Mouse (Mus musculus) limb, embryonic 12.5 days (tissue): ENCODE measurements around the gene Stard13. TPM values are rescaled to one million over a fixed set of nuclear protein-coding genes. Genes with fewer than 3 reads are reported as not detected.

ENCODE experiments used
- ATAC-seq: fragments of 200-750 bp; cut with Nextera tagmentation; 2 replicates; pipeline ENCODE4 v1.8.0; 2017; ENCODE audit warnings: low read depth, moderate TSS enrichment; ENCODE audit not compliant: insufficient number of reproducible peaks, insufficient read depth, low FRiP score, low TSS enrichment
- H3K27ac ChIP-seq: fragments of 300-500 bp; sonication (generic); 2 replicates; pipeline ENCODE4 v1.5.1; 2016; ENCODE audit warnings: mild to moderate bottlenecking, moderate library complexity
- H3K27me3 ChIP-seq: fragments of 300-500 bp; sonication (generic); 2 replicates; pipeline ENCODE4 v1.6.1; 2016; ENCODE audit warnings: mild to moderate bottlenecking, moderate library complexity
- H3K36me3 ChIP-seq: fragments of 300-500 bp; sonication (generic); 2 replicates; pipeline ENCODE4 v1.6.1; 2016; ENCODE audit warnings: mild to moderate bottlenecking, moderate library complexity
- H3K4me1 ChIP-seq: fragments of 300-500 bp; sonication (generic); replicated peaks from 2 replicates; pipeline ENCODE4 v1.6.1; 2016
- H3K4me2 ChIP-seq: fragments of 300-500 bp; sonication (generic); 2 replicates; pipeline ENCODE4 v1.6.1; 2016; ENCODE audit warnings: mild to moderate bottlenecking, moderate library complexity
- H3K4me3 ChIP-seq: fragments of 300-500 bp; sonication (generic); replicated peaks from 2 replicates; pipeline ENCODE4 v1.5.1; 2016; ENCODE audit warnings: mild to moderate bottlenecking
- H3K9ac ChIP-seq: fragments of 300-500 bp; sonication (generic); replicated peaks from 2 replicates; pipeline ENCODE4 v1.6.1; 2016; ENCODE audit warnings: mild to moderate bottlenecking, moderate library complexity
- H3K9me3 ChIP-seq: fragments of 300-500 bp; sonication (generic); 2 replicates; pipeline ENCODE4 v1.6.1; 2016; ENCODE audit warnings: mild to moderate bottlenecking, moderate library complexity
- WGBS: fragments of 180-500 bp; shearing (Covaris S2); methylation state at CpG from one replicate; pipeline ENCODE4 v1.1.7; 2016; 5-methylcytosine and 5-hydroxymethylcytosine counted together
- polyA plus RNA-seq: library from polyadenylated mRNA; unstranded; fragments of >200 nt; fragmentation: Nextera tagmentation; extraction: Ambion mirVana; gene quantifications from 2 replicates; pipeline ENCODE4 v1.2.1, GENCODE M21; 2016

The Stard13 gene
- polyA plus RNA-seq, 1 experiment from 2014 or later, result 7.9 TPM

DNA sequence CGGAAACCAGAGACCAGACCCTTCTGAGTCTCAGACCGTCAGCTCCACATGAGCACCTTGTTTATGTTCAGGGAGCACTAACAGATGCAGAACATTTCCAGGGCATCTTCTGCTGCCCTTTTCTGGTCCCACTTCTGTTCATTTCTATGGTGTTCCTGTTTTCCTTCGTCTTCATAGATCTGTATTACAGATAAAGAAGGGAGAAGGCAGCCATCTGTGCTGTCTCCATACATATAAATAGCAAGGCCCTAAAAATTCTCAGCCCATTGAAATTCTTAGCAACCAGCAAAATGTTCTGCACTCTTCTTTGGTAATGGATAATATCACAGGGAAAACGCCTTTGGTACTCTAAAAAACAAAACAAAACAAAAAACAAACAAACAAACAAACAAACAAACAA is 96.3 kb downstream of the Stard13 start:
- Histone ChIP-seq H3K9ac (no peak overlapping the region), H3K27ac (peak overlapping the region; percentile 69), H3K27me3 (no peaks in the 10 kb centered on the region), H3K36me3 (no peaks in the 10 kb centered on the region), H3K4me1 (peaks cover 29% of the 10 kb centered on the region), H3K9me3 (0 out of 2 replicates have a peak, but pooled peaks cover 7% of the 10 kb centered on the region), H3K4me2 (no peak overlapping the region), H3K4me3 (no peak overlapping the region)
- WGBS, result 54% methylated on average over 4 of the region's 4 CpGs
- ATAC-seq, result no peak

DNA sequence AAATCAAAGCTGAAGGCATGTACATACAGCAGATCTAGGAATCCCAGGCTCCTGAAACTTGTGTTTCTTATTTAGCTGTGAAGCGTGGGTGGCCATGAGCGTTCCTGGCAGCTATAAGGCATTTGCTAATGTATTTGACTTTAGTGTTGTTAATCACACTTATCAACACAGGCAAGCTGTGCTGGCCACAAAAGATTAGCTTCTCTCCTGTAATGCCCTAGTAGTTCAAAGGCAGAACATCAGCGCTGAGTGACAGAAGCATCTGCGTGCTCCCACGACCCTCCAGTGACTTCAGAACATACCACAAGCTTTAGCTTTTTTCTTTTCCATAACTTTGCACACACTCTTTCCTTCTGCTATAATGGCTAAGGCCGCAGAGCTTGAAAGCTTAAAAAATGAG is 97.7 kb downstream of the Stard13 start:
- 42% methylated on average over 6 of the region's 6 CpGs for WGBS
- H3K27me3 ChIP-seq, result no peaks in the 10 kb centered on the region
- no peak overlapping the region for H3K9ac ChIP-seq
- 0 out of 2 replicates have a peak, but pooled peaks cover 7% of the 10 kb centered on the region for H3K9me3 ChIP-seq
- H3K27ac ChIP-seq, result peak overlapping the region; percentile 69
- no peak overlapping the region for H3K4me3 ChIP-seq
- no peaks in the 10 kb centered on the region for H3K36me3 ChIP-seq
- peak; percentile 50; the same call in 1 of the 2 replicates for ATAC-seq
- peaks cover 21% of the 10 kb centered on the region for H3K4me1 ChIP-seq
- H3K4me2 ChIP-seq, result no peak overlapping the region

DNA sequence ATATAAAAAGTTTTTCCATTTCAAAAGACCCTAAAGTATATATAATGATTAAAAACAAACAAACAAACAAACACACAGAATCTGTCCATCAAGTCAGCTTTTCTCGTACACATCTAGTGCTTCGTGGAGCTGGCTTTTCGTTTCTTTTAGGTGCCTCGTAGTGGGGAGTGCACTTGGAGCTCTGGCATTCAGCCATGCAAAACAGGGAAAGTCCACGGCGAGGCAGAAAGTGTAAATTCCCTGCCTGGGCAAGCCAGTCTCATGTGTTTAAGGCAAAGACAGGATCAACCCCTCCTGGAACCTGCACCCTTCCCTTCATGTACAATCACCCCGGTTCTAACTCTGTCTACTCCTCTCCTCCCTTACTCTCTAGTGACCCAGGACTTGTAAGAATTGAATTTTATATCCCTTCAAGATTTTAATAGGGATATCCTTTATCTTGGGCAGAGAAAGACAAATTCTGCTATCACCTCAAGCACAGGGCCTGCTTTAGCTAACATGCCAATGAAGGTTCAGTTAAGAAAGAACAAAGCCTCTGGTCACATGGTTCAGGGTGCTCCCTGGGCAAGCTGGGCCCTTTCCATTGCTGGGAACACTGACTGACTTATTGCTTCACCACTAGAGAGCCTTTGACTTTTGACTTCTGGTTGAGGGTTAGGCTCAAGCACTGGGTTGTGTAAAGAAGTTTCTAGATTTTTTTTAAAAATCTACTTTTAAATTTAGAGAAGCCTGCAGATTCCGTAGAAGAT is 98.4 kb downstream of the Stard13 start:
- H3K9me3 ChIP-seq, result 0 out of 2 replicates have a peak, but pooled peaks cover 7% of the 10 kb centered on the region
- H3K4me2 ChIP-seq, result no peak overlapping the region
- H3K4me1 ChIP-seq, result peaks cover 21% of the 10 kb centered on the region
- peak overlapping the region; percentile 69 for H3K27ac ChIP-seq
- no peak for ATAC-seq
- H3K27me3 ChIP-seq, result no peaks in the 10 kb centered on the region
- no peak overlapping the region for H3K9ac ChIP-seq
- H3K4me3 ChIP-seq, result no peak overlapping the region
- H3K36me3 ChIP-seq, result no peaks in the 10 kb centered on the region
- 75% methylated on average over 8 of the region's 8 CpGs for WGBS

DNA sequence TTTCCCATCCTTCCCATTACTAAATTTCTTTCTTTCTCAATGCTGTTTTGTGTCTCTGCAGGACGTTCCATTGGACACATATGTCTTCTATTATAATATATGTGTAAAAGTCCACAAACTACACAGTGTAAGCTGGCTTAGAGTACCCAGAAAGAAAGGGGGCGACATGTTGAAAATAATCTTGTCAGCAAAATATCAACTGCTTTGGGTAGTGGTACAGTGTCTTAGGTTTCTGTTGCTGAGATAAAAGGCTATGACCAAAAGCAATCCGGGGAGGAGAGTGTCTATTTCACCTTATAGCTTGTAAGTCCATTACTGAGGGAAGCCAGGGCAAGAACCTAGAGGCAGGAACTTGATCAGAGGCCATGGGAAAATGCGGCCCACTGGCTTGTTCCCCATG is 99.4 kb downstream of the Stard13 start:
- H3K4me1 ChIP-seq, result peaks cover 27% of the 10 kb centered on the region
- no peak overlapping the region for H3K4me3 ChIP-seq
- H3K9me3 ChIP-seq, result 0 out of 2 replicates have a peak, but pooled peaks cover 7% of the 10 kb centered on the region
- ATAC-seq, result no peak
- no peak overlapping the region for H3K9ac ChIP-seq
- H3K27ac ChIP-seq, result no peak overlapping the region
- H3K4me2 ChIP-seq, result no peak overlapping the region
- WGBS, result 84% methylated on average over 4 of the region's 4 CpGs
- no peaks in the 10 kb centered on the region for H3K36me3 ChIP-seq
- no peaks in the 10 kb centered on the region for H3K27me3 ChIP-seq

DNA sequence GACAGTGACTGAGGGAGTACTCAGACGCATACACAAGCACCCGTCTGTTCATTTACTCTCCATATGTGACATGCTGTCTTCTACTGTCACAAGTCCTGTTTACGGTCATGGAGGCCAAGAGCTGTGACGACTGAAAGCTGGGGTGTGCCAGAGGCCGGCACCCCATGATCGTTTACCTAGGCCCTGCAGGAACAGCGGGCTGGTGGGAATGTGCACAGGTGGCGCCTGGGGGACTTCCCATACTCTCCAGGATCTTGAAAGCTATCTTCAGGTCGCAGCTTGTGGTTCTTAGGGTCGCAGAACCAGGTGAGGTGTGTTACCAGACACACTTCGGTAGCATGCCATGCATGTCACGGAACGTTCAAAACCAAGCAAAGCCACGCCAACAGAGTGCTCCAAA is 99.9 kb downstream of the Stard13 start:
- Histone ChIP-seq H3K36me3 (no peaks in the 10 kb centered on the region), H3K9ac (no peak overlapping the region), H3K4me2 (no peak overlapping the region), H3K27me3 (no peaks in the 10 kb centered on the region), H3K4me1 (peaks cover 27% of the 10 kb centered on the region), H3K9me3 (0 out of 2 replicates have a peak, but pooled peaks cover 7% of the 10 kb centered on the region), H3K27ac (no peak overlapping the region), H3K4me3 (no peak overlapping the region)
- no peak for ATAC-seq
- 90% methylated on average over 14 of the region's 14 CpGs for WGBS

DNA sequence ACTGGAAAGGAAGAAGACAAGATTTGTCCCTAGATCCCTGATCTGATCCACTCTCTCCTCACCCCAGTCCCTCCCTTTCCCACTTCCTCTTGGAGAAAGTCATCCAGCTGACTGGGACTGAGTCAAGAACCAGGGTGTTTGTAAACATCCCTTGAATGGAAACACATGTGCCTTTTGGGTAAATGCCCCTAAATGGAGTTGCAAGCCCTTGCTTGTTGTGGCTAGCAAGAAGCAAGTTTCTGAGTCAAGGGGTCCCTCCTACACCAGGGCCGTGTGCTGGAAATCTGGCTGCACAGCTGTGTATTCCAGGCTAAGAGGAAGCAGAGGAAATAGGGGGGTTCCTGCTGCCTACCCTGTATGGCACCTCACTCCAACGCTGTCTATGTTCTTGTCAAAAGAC is 103.9 kb downstream of the Stard13 start:
- 53% methylated on average over 2 of the region's 2 CpGs for WGBS
- Histone ChIP-seq H3K4me3 (no peak overlapping the region), H3K27me3 (no peaks in the 10 kb centered on the region), H3K9me3 (no peaks in the 10 kb centered on the region), H3K4me1 (peaks cover 25% of the 10 kb centered on the region), H3K36me3 (no peaks in the 10 kb centered on the region), H3K9ac (no peak overlapping the region), H3K27ac (no peak overlapping the region), H3K4me2 (no peak overlapping the region)
- ATAC-seq, result no peak

DNA sequence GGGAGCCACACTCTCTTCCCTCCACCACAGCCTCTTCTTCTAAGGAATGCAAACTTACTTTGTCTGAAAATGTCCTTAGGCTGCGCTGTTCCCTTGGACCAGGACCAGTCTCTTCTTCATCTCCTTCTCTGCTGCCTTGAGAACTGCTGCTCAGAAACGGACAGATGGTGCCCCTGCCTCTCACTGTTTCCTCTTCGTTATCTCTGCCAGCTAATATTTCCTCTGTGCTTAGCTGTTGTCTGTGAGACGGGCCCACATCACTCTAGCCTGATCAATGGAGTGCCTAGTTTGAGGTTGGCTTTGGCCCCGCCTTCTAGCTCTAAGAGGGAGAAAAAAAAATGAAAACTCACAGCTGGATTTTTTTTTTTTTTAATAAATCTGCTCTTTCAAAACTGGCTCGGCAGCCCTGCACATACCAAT is 106.3 kb downstream of the Stard13 start:
- Histone ChIP-seq H3K4me2 (peak overlapping the region; percentile 27), H3K4me3 (no peak overlapping the region)
- WGBS, result 52% methylated on average over 6 of the region's 6 CpGs

DNA sequence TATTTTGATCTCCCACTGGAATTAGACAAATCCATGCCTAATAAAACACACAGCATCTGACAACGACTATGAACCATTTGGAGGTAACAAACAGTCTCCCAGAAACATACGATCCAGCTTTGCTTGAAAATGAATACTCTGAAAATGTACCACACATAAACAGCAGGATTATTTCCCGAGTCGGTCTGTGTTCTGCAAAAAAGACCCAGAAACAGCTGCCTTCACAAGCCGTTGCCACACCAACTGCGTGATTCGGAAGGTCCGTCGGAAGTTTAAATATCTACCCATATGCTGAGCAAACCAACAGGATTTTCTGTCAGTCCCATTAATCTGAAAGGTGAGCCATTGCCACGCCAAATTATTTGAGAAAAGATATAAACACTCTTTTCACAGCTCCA is 107.0 kb downstream of the Stard13 start:
- Histone ChIP-seq H3K4me1 (peaks cover 25% of the 10 kb centered on the region), H3K27me3 (no peaks in the 10 kb centered on the region), H3K4me3 (no peak overlapping the region), H3K36me3 (no peaks in the 10 kb centered on the region), H3K9me3 (no peaks in the 10 kb centered on the region), H3K4me2 (peak overlapping the region; percentile 27), H3K9ac (no peak overlapping the region), H3K27ac (peak overlapping the region; percentile 46; the same call in 1 of the 2 replicates)
- 40% methylated on average over 10 of the region's 10 CpGs for WGBS
- ATAC-seq, result no peak; the same call in 1 of the 2 replicates

More for the DNA sequence above, 106.3 kb downstream of the Stard13 start:
- Histone ChIP-seq H3K36me3 (no peaks in the 10 kb centered on the region), H3K9me3 (no peaks in the 10 kb centered on the region), H3K27me3 (no peaks in the 10 kb centered on the region), H3K27ac (peak overlapping the region; percentile 62), H3K9ac (no peak overlapping the region; the same call in 1 of the 2 replicates), H3K4me1 (peaks cover 25% of the 10 kb centered on the region)
- no peak for ATAC-seq

DNA sequence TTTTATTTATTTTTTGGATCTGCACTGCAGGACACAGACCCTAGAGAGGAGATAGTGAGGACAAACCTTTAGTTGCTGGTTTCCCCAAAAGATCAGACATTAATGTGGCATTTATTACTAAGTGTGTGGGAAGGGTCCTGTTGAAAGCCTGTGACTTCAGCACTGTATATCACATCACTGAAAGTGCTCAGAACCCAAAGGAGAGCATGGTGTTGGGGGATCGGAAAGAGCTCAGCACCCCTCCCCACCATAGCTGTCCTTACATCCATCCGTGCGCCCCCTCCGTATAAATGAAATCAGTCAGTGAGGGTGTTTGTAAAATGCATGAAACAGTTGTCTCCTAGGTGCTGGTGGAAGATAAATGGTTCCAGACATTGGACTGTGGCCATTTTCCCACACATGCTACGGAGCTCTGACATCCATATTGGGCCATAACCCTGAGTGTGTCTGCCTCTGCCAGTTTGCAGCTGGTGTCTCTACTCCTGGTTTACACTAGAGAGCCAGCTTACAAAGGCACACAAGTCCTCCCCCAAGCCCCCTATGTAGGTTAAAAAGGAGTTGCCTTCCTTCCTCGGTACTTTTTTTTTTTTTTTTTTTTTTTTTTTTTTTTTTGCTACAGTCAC is 107.5 kb downstream of the Stard13 start:
- H3K27ac ChIP-seq, result peak overlapping the region; percentile 46

DNA sequence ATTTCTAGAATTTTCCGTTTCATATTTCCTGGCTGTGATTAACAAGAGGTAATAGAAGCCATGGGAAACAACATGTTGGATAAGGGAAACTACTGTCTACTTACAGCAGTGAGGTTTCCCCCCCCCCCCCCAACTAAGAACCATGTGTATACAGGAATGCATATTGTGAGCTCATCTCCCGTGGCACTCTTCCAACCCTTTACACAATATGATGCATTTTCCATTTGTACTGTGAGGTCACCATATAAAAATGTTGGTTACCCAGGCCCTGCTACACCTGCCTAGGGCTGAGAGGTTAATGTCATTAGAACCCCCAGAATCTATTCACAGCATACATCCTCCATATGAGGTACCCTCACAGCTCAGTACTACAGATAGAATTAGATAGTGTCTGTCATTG is 115.8 kb downstream of the Stard13 start:
- no peaks in the 10 kb centered on the region for H3K36me3 ChIP-seq
- ATAC-seq, result no peak
- no peak overlapping the region for H3K4me3 ChIP-seq
- no peak overlapping the region for H3K27ac ChIP-seq
- no peaks in the 10 kb centered on the region for H3K27me3 ChIP-seq
- no peaks in the 10 kb centered on the region for H3K9me3 ChIP-seq
- 87% methylated on average over 2 of the region's 2 CpGs for WGBS
- no peak overlapping the region for H3K9ac ChIP-seq
- peaks cover 9% of the 10 kb centered on the region; the same call in 1 of the 2 replicates for H3K4me1 ChIP-seq
- no peak overlapping the region for H3K4me2 ChIP-seq

More for the DNA sequence above, 107.5 kb downstream of the Stard13 start:
- Histone ChIP-seq H3K36me3 (no peaks in the 10 kb centered on the region), H3K4me3 (0 out of 2 replicates have a peak overlapping the region, but pooled peaks have one; percentile 1), H3K9me3 (no peaks in the 10 kb centered on the region), H3K27me3 (no peaks in the 10 kb centered on the region), H3K4me2 (peak overlapping the region; percentile 27), H3K4me1 (peaks cover 25% of the 10 kb centered on the region), H3K9ac (no peak overlapping the region)
- ATAC-seq, result peak; percentile 66; the same call in 1 of the 2 replicates
- 27% methylated on average over 6 of the region's 6 CpGs for WGBS

DNA sequence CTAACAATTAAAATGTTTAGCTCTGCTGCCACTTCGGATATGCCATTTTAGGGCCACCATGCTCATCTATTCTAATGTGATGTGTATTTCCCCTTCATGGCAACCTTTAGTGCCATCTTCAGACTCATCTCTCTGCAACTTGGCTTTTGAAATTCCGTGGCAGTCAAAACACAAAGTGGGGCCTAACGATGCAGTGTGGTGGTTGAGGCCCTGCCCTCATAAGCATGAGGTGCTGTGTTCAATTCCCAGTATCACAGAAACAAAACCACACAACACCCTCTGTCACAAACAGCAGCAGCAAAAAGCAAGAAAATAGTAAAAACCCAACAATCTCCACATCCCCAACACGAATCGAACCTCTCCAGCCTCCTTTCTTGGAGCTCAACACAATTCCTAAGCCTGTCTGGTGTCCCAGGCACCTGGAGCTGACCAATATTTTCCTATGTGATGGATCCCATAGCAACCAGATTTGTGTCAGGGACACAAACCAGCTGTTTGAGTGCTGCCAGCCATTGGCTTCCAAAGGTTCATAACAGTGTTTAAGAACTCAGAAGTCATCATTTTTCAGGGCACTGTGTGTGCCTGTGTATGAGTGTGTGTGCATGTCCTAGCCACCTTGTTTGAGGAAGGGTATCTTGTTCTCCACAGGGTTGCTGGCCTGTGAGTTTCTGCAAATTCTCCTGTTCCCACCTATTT is 117.3 kb downstream of the Stard13 start:
- H3K4me2 ChIP-seq, result no peak overlapping the region
- WGBS, result 91% methylated on average over 5 of the region's 5 CpGs
- H3K27me3 ChIP-seq, result no peaks in the 10 kb centered on the region
- no peak overlapping the region for H3K4me3 ChIP-seq
- no peak for ATAC-seq
- H3K4me1 ChIP-seq, result peaks cover 11% of the 10 kb centered on the region; the same call in 1 of the 2 replicates
- H3K9me3 ChIP-seq, result no peaks in the 10 kb centered on the region
- H3K27ac ChIP-seq, result no peak overlapping the region
- H3K36me3 ChIP-seq, result no peaks in the 10 kb centered on the region
- H3K9ac ChIP-seq, result no peak overlapping the region
